Mouse (Mus musculus) C2C12 (cell line): ENCODE data around the gene Gm20388. TPM values are rescaled to one million over a fixed set of nuclear protein-coding genes. Genes with fewer than 3 reads are reported as not detected.

Source experiments
- H3K27me3 ChIP-seq: one replicate; pipeline ENCODE4 v1.6.1; 2011; ENCODE audit not compliant: control insufficient read depth, insufficient read depth, insufficient read length
- H3K36me3 ChIP-seq: one replicate; pipeline ENCODE4 v1.6.1; 2011; ENCODE audit not compliant: control insufficient read depth, insufficient read depth
- H3K4me3 ChIP-seq: one replicate; pipeline ENCODE4 v1.5.1; 2011; ENCODE audit warnings: mild to moderate bottlenecking, control low read depth; ENCODE audit not compliant: poor library complexity, insufficient read depth, severe bottlenecking
- H3K79me2 ChIP-seq: one replicate; pipeline ENCODE4 v1.6.1; 2011; ENCODE audit not compliant: control insufficient read depth, insufficient read depth
- H3K79me3 ChIP-seq: one replicate; pipeline ENCODE4 v1.6.1; 2011; ENCODE audit warnings: low read depth, control low read depth
- H3ac ChIP-seq: one replicate; pipeline ENCODE3; 2011; ENCODE audit warnings: low read depth; ENCODE audit not compliant: control insufficient read depth, insufficient read length
- CEBPB ChIP-seq: IDR thresholded peaks from one replicate; pipeline ENCODE4 v1.6.1; 2011; ENCODE audit warnings: low read depth, mild to moderate bottlenecking, control low read depth, moderate library complexity
- CTCF ChIP-seq: IDR thresholded peaks from one replicate; pipeline ENCODE4 v1.5.1; 2011; ENCODE audit not compliant: control insufficient read depth, insufficient read depth, insufficient read length
- FOSL1 ChIP-seq: IDR thresholded peaks from one replicate; pipeline ENCODE4 v1.8.0; 2011; ENCODE audit warnings: mild to moderate bottlenecking, low read length; ENCODE audit not compliant: poor library complexity, insufficient read depth, severe bottlenecking
- MAX ChIP-seq: IDR thresholded peaks from one replicate; pipeline ENCODE4 v1.6.1; 2011; ENCODE audit warnings: mild to moderate bottlenecking, control low read depth
- MYOD1 ChIP-seq: IDR thresholded peaks from one replicate; pipeline ENCODE4 v1.6.1; 2011; ENCODE audit warnings: low read depth; ENCODE audit not compliant: control insufficient read depth, insufficient read length
- MYOG ChIP-seq: IDR thresholded peaks from one replicate; pipeline ENCODE4 v1.6.1; 2011; ENCODE audit not compliant: control insufficient read depth, insufficient read length; ENCODE audit errors: extremely low read depth
- USF1 ChIP-seq: IDR thresholded peaks from one replicate; pipeline ENCODE4 v1.6.1; 2011; ENCODE audit warnings: low read depth, mild to moderate bottlenecking, control low read depth, moderate library complexity
- polyA plus RNA-seq: library from polyadenylated mRNA; unstranded; fragments of >200 nt; fragmentation: generic; extraction: Trizol; gene quantifications from one replicate; pipeline ENCODE4 v1.2.1, GENCODE M21; 2012; ENCODE audit warnings: missing spikeins

Gene Gm20388
- polyA plus RNA-seq, 1 experiment, result 15.0 TPM

DNA sequence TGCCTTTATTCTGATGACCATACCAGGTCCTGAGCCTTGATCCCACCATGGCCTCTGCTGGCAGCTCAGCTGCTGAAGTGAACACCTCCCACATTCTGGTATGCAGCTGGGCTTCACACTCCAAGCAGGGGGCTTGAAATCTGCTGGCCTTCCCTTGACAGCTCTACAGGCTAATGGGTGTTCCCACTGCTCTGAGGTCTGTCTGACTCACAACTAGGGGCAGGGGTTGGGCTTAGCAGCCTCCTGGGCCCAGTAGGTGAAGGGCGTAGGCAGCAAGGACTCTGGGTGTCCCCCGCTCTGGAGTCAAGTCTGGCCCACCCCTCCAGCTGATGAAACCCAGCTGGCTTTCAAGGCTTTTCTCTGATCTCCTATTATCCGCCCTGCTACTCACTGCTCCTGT is 1550.6 kb downstream of the Gm20388 start:
- no peak for TF ChIP-seq MAX
- TF ChIP-seq CTCF, result no peak
- no peak for TF ChIP-seq MYOG
- no peak for TF ChIP-seq FOSL1
- no peak for TF ChIP-seq USF1
- TF ChIP-seq MYOD1, result no peak
- TF ChIP-seq CEBPB, result no peak
- Histone ChIP-seq H3K79me2 (no peaks in the 10 kb centered on the region), H3K79me3 (no peaks in the 10 kb centered on the region), H3K36me3 (no peaks in the 10 kb centered on the region), H3K4me3 (no peak overlapping the region), H3K27me3 (peaks cover 5% of the 10 kb centered on the region), H3ac (no peak overlapping the region)

DNA sequence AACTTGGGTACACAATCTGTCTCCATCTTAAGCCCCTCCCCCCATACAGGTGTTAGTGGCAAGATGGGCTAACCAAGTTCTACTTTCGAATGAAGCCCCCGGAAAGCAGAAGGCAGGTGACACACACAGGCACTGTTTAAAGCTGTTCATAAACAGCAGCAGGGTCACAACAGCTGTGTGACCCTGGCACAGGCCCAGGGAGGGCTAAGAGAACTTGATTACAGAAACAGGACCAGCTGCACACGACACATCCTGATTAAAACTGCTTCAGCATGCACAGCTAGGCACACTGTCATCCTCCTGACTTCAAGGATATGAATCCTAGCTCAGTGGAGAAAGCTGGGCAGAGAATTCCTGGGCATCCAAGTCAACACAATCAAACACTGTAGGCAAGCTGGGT is 1551.5 kb downstream of the Gm20388 start:
- H3K4me3 ChIP-seq, result no peak overlapping the region
- no peak overlapping the region for H3ac ChIP-seq
- peaks cover 5% of the 10 kb centered on the region for H3K27me3 ChIP-seq
- no peaks in the 10 kb centered on the region for H3K79me2 ChIP-seq
- TF ChIP-seq FOSL1, result no peak
- no peak for TF ChIP-seq USF1
- no peak for TF ChIP-seq MAX
- TF ChIP-seq MYOG, result no peak
- TF ChIP-seq CTCF, result no peak
- TF ChIP-seq MYOD1, result no peak
- TF ChIP-seq CEBPB, result no peak
- no peaks in the 10 kb centered on the region for H3K36me3 ChIP-seq
- no peaks in the 10 kb centered on the region for H3K79me3 ChIP-seq

GRCm38 (mm10) chr8:121468083-121469071 is 1557.7 kb downstream of the Gm20388 start:
- no peaks in the 10 kb centered on the region for H3K36me3 ChIP-seq
- H3K4me3 ChIP-seq, result no peak overlapping the region
- TF ChIP-seq MAX (no peak), FOSL1 (no peak), MYOG (no peak), CEBPB (no peak), MYOD1 (no peak), USF1 (no peak), CTCF (no peak)
- H3K27me3 ChIP-seq, result peaks cover 11% of the 10 kb centered on the region
- H3ac ChIP-seq, result no peak overlapping the region
- no peaks in the 10 kb centered on the region for H3K79me3 ChIP-seq
- H3K79me2 ChIP-seq, result no peaks in the 10 kb centered on the region

DNA sequence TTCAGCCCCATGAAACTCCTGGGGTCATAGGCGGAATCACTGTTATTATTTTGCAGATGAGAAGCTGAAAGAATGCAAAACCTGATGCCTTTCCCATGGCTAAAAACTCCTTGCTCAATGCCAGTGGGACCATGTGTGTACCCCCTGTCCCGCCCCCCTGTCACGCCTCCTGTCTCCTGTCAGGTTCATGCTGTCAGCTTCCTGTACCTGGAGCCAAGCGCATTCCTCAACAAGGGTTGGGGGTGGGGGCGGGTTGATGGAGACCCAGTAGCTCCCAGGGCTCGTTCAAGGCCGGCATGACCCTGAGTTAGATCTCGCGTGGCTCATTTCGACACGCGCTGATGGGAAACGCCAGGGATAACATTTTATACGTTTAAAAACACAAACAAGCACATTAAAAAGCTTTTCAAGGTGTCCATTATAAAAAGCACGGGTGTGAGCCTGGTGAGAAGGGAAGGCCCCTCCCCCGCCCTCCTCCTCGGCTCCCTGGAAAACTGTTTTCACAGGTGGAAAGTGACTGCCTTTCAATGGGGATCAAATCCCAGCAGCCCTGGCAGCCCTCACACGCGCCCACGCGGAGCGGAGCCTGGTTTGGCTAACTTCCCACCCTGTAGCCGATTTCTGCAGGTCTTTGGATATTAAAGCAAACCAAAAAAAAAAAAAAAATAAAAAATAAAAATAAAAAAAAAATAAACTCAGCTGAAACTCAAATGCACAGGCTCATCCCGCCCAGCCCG is 1563.7 kb downstream of the Gm20388 start:
- Histone ChIP-seq H3K79me3 (no peaks in the 10 kb centered on the region), H3K36me3 (no peaks in the 10 kb centered on the region), H3K79me2 (no peaks in the 10 kb centered on the region), H3ac (no peak overlapping the region), H3K4me3 (no peak overlapping the region), H3K27me3 (no peaks in the 10 kb centered on the region)
- no peak for TF ChIP-seq CEBPB
- no peak for TF ChIP-seq MYOG
- no peak for TF ChIP-seq CTCF
- TF ChIP-seq FOSL1, result no peak
- TF ChIP-seq USF1, result no peak
- TF ChIP-seq MAX, result no peak

GRCm38 (mm10) chr8:121474898-121475284 is 1564.2 kb downstream of the Gm20388 start:
- H3K4me3 ChIP-seq, result no peak overlapping the region
- H3K36me3 ChIP-seq, result no peaks in the 10 kb centered on the region
- H3K27me3 ChIP-seq, result no peaks in the 10 kb centered on the region
- TF ChIP-seq CTCF, result no peak
- no peak overlapping the region for H3ac ChIP-seq
- H3K79me2 ChIP-seq, result no peaks in the 10 kb centered on the region
- H3K79me3 ChIP-seq, result no peaks in the 10 kb centered on the region
